Mouse (Mus musculus) hindbrain, embryonic 14.5 days (tissue): ENCODE measurements around the gene Ccdc71. TPM values are rescaled to one million over a fixed set of nuclear protein-coding genes. Genes with fewer than 3 reads are reported as not detected.
A peak's percentile ranks its signal among the peaks of the same experiment; 100 is the strongest.

Source experiments
- ATAC-seq: fragments of 200-750 bp; cut with Nextera tagmentation; 2 replicates; pipeline ENCODE4 v1.8.0; 2017; ENCODE audit warnings: moderate number of reproducible peaks, mild to moderate bottlenecking, moderate TSS enrichment, moderate library complexity; ENCODE audit not compliant: low FRiP score
- DNase-seq: peaks from one replicate; pipeline ENCODE4 v3.0.0-alpha.2; 2015; ENCODE audit warnings: low spot score
- H3K27ac ChIP-seq: fragments of 300-500 bp; sonication (generic); 2 replicates; pipeline ENCODE4 v1.5.1; 2014; ENCODE audit warnings: mild to moderate bottlenecking, moderate library complexity
- H3K27me3 ChIP-seq: fragments of 300-500 bp; sonication (generic); 2 replicates; pipeline ENCODE4 v1.6.1; 2014; ENCODE audit warnings: mild to moderate bottlenecking, low read length, mixed read lengths; ENCODE audit not compliant: control insufficient read depth, insufficient read depth
- H3K36me3 ChIP-seq: fragments of 300-500 bp; sonication (generic); replicated peaks from 2 replicates; pipeline ENCODE4 v1.6.1; 2014; ENCODE audit not compliant: control insufficient read depth, insufficient read depth
- H3K4me1 ChIP-seq: fragments of 300-500 bp; sonication (generic); replicated peaks from 2 replicates; pipeline ENCODE4 v1.6.1; 2014; ENCODE audit warnings: antibody characterized with exemption, low read length, mixed read lengths; ENCODE audit not compliant: control insufficient read depth, insufficient read depth
- H3K4me2 ChIP-seq: fragments of 300-500 bp; sonication (generic); replicated peaks from 2 replicates; pipeline ENCODE4 v1.6.1; 2014; ENCODE audit warnings: mild to moderate bottlenecking, moderate library complexity
- H3K4me3 ChIP-seq: fragments of 300-500 bp; sonication (generic); replicated peaks from 2 replicates; pipeline ENCODE4 v1.5.1; 2014; ENCODE audit warnings: mild to moderate bottlenecking, low read length
- H3K9ac ChIP-seq: fragments of 300-500 bp; sonication (generic); 2 replicates; pipeline ENCODE4 v1.6.1; 2014
- H3K9me3 ChIP-seq: fragments of 300-500 bp; sonication (generic); 2 replicates; pipeline ENCODE4 v1.6.1; 2016; ENCODE audit warnings: low read length; ENCODE audit not compliant: control insufficient read depth
- WGBS: fragments of 180-500 bp; shearing (Covaris S2); extraction: QIAGEN DNeasy Blood & Tissue Kit; methylation state at CpG from one replicate; pipeline ENCODE4 v1.1.7; 2014; 5-methylcytosine and 5-hydroxymethylcytosine counted together
- polyA plus RNA-seq: library from polyadenylated mRNA; unstranded; fragments of >200 nt; fragmentation: Nextera tagmentation; extraction: Ambion mirVana; gene quantifications from 2 replicates; pipeline ENCODE4 v1.2.1, GENCODE M21; 2014

Ccdc71 gene
- polyA plus RNA-seq, 1 experiment from 2014 or later, result 44.9 TPM

DNA sequence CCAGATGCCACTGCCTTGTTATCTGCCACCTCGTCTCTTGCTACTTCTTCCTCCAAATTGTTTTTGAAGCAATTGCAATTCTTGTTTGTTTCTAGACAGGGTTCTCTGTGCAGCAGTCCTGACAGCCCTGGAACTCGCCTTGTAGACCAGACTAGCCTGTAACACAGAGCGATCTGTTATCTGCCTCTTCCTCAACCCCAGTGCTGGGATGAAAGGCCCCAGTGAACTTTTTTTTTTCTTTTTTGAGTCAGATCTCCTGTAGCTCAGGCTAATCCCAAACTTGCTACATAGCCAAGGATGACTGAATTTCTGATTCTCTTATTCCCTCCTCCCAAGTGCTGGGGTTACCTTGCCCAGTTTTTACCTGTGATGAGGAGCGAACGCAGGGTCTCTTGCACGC lies 5.9 kb upstream of the Ccdc71 start:
- H3K27ac ChIP-seq, result no peak overlapping the region
- no peak overlapping the region for H3K4me2 ChIP-seq
- no peak for ATAC-seq
- no peak overlapping the region for H3K4me3 ChIP-seq
- H3K4me1 ChIP-seq, result peaks cover 38% of the 10 kb centered on the region
- H3K27me3 ChIP-seq, result no peaks in the 10 kb centered on the region
- peak overlapping the region; percentile 0; the same call in 1 of the 2 replicates for H3K9ac ChIP-seq
- H3K36me3 ChIP-seq, result no peaks in the 10 kb centered on the region
- no peaks in the 10 kb centered on the region for H3K9me3 ChIP-seq
- DNase-seq, result no peak
- WGBS, result 86% methylated on average over 6 of the region's 6 CpGs

DNA sequence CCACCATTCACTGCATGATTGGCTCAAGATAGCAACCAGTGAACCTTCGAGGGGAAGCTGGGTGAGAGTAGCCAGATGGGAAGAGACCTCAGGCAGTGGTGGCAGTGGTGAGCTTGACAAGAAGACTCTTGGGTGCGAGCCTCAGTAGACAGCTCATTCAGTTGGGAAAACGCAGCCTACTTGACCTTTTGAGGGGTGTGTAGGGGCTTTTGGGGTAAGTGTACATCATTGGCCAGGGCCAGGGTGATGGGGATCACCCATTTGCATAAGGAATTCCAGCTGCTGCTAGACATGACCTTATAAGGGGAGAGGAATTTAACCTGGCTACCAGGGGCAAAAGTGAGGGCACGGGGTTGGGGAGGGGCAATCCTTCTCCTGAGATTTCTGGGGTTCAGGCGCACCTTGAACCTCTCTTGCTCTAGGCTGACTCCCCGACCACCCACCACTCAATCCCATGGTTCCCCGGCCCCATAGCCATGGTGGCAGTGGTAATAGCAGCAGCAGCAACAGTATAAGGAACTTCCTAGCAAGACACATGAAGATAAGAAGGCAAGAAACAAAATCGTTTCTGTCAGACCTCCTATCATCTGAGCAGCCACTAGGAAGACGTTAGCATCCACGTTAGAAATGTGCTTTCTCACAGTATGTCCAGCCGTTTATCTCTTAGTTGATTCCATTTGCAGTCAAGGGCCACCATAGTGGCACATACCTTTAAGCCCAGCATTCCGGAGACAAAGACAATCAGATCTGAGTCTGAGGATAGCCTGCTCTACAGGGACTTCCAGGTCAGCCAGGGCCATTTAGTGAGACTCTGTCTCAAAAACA lies 4.4 kb upstream of the Ccdc71 start:
- no peaks in the 10 kb centered on the region for H3K9me3 ChIP-seq
- ATAC-seq, result no peak
- 80% methylated on average over 12 of the region's 12 CpGs for WGBS

DNA sequence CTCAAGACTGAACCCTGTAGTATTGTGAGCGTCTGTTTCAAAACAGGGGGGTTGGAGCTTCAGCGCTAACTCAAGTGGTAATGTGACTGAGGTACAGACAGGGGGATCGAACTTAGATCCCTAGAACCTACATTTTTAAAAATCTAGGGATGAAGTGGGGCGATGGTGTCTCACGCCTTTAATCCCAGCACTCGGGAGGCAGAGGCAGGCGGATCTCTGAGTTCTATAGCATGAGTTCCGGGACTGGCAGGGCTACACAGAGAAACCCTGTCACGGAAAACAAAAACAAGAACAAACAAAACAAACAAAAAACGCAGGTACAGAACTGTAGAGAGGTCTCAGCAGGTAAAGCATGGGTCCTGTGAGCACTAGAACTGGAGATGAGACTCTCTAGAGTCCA lies 3.4 kb upstream of the Ccdc71 start:
- no peak overlapping the region for H3K4me2 ChIP-seq
- no peak for ATAC-seq
- no peaks in the 10 kb centered on the region for H3K36me3 ChIP-seq
- H3K4me3 ChIP-seq, result no peak overlapping the region
- no peak overlapping the region for H3K9ac ChIP-seq
- H3K27me3 ChIP-seq, result no peaks in the 10 kb centered on the region
- WGBS, result 86% methylated on average over 10 of the region's 10 CpGs
- no peak for DNase-seq
- no peak overlapping the region for H3K27ac ChIP-seq
- H3K4me1 ChIP-seq, result peaks cover 23% of the 10 kb centered on the region
- H3K9me3 ChIP-seq, result no peaks in the 10 kb centered on the region

More for the DNA sequence above, 4.4 kb upstream of the Ccdc71 start:
- DNase-seq, result no peak
- Histone ChIP-seq H3K36me3 (no peaks in the 10 kb centered on the region), H3K4me3 (no peak overlapping the region), H3K27ac (no peak overlapping the region), H3K9ac (no peak overlapping the region), H3K27me3 (no peaks in the 10 kb centered on the region), H3K4me1 (peaks cover 23% of the 10 kb centered on the region), H3K4me2 (no peak overlapping the region)

DNA sequence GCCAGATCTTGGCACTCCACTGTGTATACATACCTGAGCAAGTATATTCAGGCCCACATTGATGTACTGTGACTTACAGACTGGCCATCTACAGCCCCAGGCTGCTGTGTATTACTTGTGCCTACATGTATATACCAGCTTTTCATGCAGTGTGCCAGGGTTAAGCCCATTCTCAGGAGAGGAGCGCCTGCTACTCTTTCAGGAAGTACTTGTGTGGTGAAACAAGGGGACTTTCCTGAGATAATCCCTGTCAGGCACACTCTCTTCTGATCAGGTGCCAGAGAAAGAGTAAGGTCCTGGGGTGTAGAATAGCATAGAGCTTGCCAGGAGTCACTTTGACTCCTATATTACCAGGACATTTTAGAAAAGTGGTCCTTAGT lies 398 bp upstream of the Ccdc71 start:
- ATAC-seq, result no peak
- H3K9me3 ChIP-seq, result no peaks in the 10 kb centered on the region

DNA sequence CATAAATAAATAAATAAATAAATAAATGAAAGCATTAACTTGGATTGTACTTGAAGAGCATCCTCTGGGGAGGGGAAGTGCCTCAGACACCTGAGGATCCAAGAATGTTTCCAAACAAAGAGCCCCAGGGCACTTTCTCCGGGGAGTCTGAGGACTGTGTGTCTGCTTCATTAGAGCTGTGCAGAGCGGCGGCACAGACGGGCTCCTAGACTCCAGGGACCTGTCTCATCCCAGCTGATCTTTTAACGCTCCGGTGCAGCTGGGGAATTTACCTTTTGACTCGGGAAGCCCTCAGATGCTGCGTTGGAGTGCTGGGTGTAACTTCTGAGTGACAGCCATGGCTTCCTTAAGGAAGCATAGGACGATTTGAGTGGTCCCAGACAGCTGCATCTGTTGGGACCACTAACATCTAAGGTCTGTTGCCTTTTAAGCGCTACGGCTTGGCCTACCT lies 879 bp downstream of the Ccdc71 start, which contains the start of gene Klhdc8b:
Klhdc8b (minus strand) TSS at position 401 of the 451 bp plus-strand sequence.
- H3K36me3 ChIP-seq, result peaks cover 34% of the 10 kb centered on the region
- WGBS, result 25% methylated on average over 11 of the region's 11 CpGs
- DNase-seq (no peak), ATAC-seq (no peak)
- no peaks in the 10 kb centered on the region for H3K27me3 ChIP-seq
- H3K4me2 ChIP-seq, result peak within 1 kb of the TSS; percentile 96
- H3K9me3 ChIP-seq, result no peaks in the 10 kb centered on the region
- peak within 1 kb of the TSS; percentile 90 for H3K9ac ChIP-seq
- peak within 1 kb of the TSS; percentile 90 for H3K27ac ChIP-seq
- H3K4me3 ChIP-seq, result peak within 1 kb of the TSS; percentile 94
- H3K4me1 ChIP-seq, result peaks cover 10% of the 10 kb centered on the region

More for the DNA sequence above, 398 bp upstream of the Ccdc71 start:
- Histone ChIP-seq H3K36me3 (peaks cover 21% of the 10 kb centered on the region), H3K27ac (peak overlapping the region; percentile 90), H3K27me3 (no peaks in the 10 kb centered on the region), H3K4me2 (peak overlapping the region; percentile 96), H3K4me3 (peak overlapping the region; percentile 94), H3K4me1 (peaks cover 10% of the 10 kb centered on the region), H3K9ac (no peak overlapping the region)
- no peak for DNase-seq
- WGBS, result 100% methylated on average over 1 of the region's 1 CpGs

DNA sequence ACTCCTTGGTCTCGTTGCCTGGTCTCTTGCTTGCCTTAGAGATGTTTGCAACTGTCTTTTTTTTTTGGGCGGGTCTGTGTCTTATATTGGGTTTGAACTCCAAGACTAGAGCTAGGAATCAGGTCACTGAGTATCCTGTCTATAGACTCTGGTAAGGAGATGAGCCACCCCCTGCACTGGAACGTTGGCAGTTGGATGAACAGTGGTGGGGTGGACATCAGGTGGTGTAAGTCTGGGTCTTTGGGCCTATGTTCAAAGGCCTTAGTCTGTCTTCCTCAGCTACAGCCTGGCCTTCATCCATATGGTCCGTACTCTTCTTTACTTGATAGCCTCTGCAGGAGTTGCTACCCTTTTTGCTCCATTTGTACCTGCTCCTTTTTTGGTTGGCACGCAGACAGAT lies 1.3 kb downstream of the Ccdc71 start:
- ATAC-seq, result no peak
- peak overlapping the region; percentile 90; the same call in 1 of the 2 replicates for H3K9ac ChIP-seq
- H3K4me2 ChIP-seq, result peak overlapping the region; percentile 96
- DNase-seq, result no peak
- H3K9me3 ChIP-seq, result no peaks in the 10 kb centered on the region
- WGBS, result 90% methylated on average over 5 of the region's 5 CpGs
- H3K27me3 ChIP-seq, result no peaks in the 10 kb centered on the region
- H3K27ac ChIP-seq, result no peak overlapping the region
- peak overlapping the region; percentile 94 for H3K4me3 ChIP-seq
- H3K36me3 ChIP-seq, result peaks cover 36% of the 10 kb centered on the region
- peaks cover 10% of the 10 kb centered on the region for H3K4me1 ChIP-seq

DNA sequence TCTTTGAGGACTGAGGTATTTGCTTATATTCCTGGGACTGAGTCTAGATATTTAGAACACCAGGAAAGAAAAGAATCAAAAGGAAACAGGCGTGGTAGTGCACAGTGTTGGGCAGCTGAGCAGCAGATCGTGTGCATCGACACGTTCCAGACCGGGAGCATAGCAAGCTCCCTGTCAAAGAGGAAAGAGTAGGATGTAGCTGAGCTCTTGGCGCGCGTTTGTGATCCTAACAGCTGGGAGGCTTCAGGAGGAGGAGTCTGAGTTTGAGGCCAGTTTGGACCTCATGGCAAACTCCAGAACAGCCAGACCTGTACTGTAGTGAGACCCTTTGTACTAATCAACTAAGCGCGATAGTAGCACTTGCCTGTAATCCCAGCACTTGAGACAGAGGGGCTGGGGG lies 1.9 kb downstream of the Ccdc71 start:
- Histone ChIP-seq H3K4me2 (peak overlapping the region; percentile 96; the same call in 1 of the 2 replicates), H3K36me3 (peaks cover 41% of the 10 kb centered on the region), H3K9ac (no peak overlapping the region), H3K4me1 (peaks cover 10% of the 10 kb centered on the region), H3K4me3 (no peak overlapping the region), H3K27ac (no peak overlapping the region), H3K27me3 (no peaks in the 10 kb centered on the region), H3K9me3 (no peaks in the 10 kb centered on the region)
- DNase-seq (no peak), ATAC-seq (no peak)
- 89% methylated on average over 10 of the region's 10 CpGs for WGBS

DNA sequence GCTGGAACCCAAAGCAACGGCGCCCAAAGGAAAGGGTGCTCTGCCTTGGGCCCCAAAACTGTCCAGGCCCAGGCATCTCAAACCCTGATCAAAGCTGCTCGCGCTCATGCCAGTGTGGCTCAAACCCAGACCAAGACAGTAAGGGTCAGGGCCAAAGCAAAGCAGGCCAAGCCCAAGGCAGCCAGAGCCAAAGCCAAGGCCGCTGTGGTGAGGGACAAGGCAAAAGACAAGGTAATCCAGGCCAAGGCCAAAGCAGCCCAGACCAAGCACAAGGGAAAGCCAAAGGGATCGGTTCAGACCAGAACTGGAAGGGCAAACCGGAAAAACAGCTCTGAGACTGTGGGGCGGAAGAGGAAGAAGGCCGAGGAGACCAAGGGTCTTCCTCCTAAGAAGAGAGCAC lies 3.4 kb downstream of the Ccdc71 start:
- H3K9ac ChIP-seq, result no peak overlapping the region
- ATAC-seq, result no peak
- H3K36me3 ChIP-seq, result peaks cover 42% of the 10 kb centered on the region
- H3K4me1 ChIP-seq, result peaks cover 10% of the 10 kb centered on the region
- no peaks in the 10 kb centered on the region for H3K27me3 ChIP-seq
- 98% methylated on average over 9 of the region's 9 CpGs for WGBS
- no peak overlapping the region for H3K4me2 ChIP-seq
- H3K9me3 ChIP-seq, result no peaks in the 10 kb centered on the region
- no peak for DNase-seq
- no peak overlapping the region for H3K4me3 ChIP-seq
- no peak overlapping the region for H3K27ac ChIP-seq

DNA sequence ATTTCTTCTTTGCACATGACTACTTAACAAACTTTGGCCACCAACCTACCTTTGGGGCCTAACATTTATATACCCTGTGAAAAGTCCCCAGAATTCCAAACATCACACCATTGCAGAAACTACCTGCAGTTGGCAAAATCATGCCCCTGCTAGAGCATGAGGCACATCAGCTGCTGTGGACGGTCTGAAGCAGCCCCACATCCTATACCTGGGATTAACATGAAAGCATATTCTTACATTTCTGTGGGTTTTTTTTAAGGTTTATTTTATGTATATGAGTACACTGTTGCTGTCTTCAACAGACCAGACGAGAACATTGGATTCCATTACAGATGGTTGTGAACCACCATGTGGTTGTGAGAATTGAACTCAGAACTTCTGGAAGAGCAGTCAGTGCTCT lies 5.9 kb downstream of the Ccdc71 start:
- no peak for DNase-seq
- Histone ChIP-seq H3K4me3 (no peak overlapping the region), H3K36me3 (peaks cover 42% of the 10 kb centered on the region), H3K27me3 (no peaks in the 10 kb centered on the region), H3K27ac (no peak overlapping the region), H3K9ac (no peak overlapping the region), H3K4me2 (no peak overlapping the region), H3K4me1 (peaks cover 7% of the 10 kb centered on the region), H3K9me3 (no peaks in the 10 kb centered on the region)
- ATAC-seq, result no peak
- WGBS, result 95% methylated on average over 2 of the region's 2 CpGs
